Mouse (Mus musculus) MEL (cell line): ENCODE measurements around the gene Hsbp1. TPM values are rescaled to one million over a fixed set of nuclear protein-coding genes. Genes with fewer than 3 reads are reported as not detected.

ENCODE experiments used
- DNase-seq: peaks from one replicate; pipeline ENCODE4 v3.0.0; 2011; ENCODE audit warnings: low read depth, low spot score
- H3K27ac ChIP-seq: 2 replicates; pipeline ENCODE4 v1.5.1; 2012; ENCODE audit warnings: low read depth, mild to moderate bottlenecking, control low read depth, low read length, moderate library complexity; ENCODE audit not compliant: control insufficient read depth
- H3K27me3 ChIP-seq, 2 experiments: fragments of 150-350 bp in 1 of 2; sonication (generic) in 1 of 2; 2 replicates each; pipeline ENCODE4 v1.6.1; 2012; ENCODE audit warnings: low read length in 2 of 2, mild to moderate bottlenecking in 2 of 2, improper control_type of control experiment in 1 of 2, moderate library complexity in 1 of 2; ENCODE audit not compliant: insufficient read depth in 2 of 2, control insufficient read depth in 1 of 2
- H3K36me3 ChIP-seq, 2 experiments: 2 replicates each; pipeline ENCODE4 v1.6.1; 2012 to 2014; ENCODE audit warnings: low read length in 2 of 2, improper control_type of control experiment in 1 of 2, inconsistent platforms in 1 of 2, mild to moderate bottlenecking in 1 of 2; ENCODE audit not compliant: insufficient read depth in 2 of 2, control insufficient read depth in 1 of 2
- H3K4me1 ChIP-seq, 2 experiments: fragments of 150-350 bp in 1 of 2; sonication (generic) in 1 of 2; 2 replicates each; pipeline ENCODE4 v1.6.1; 2012; ENCODE audit warnings: low read length in 2 of 2, improper control_type of control experiment in 1 of 2, mild to moderate bottlenecking in 1 of 2; ENCODE audit not compliant: insufficient read depth in 2 of 2, control insufficient read depth in 1 of 2
- H3K4me3 ChIP-seq, 2 experiments: fragments of 150-350 bp in 1 of 2; sonication (generic) in 1 of 2; 2 replicates each; pipeline ENCODE4 v1.5.1; 2012; ENCODE audit warnings: low read depth in 2 of 2, low read length in 2 of 2, mild to moderate bottlenecking in 2 of 2, moderate library complexity in 2 of 2, control low read depth in 1 of 2, improper control_type of control experiment in 1 of 2; ENCODE audit not compliant: control insufficient read depth in 1 of 2, insufficient read depth in 1 of 2
- H3K79me2 ChIP-seq: 2 replicates; pipeline ENCODE4 v1.6.1; 2012; ENCODE audit warnings: mild to moderate bottlenecking, low read length, moderate library complexity; ENCODE audit not compliant: control insufficient read depth, poor library complexity, insufficient read depth
- H3K9ac ChIP-seq: 2 replicates; pipeline ENCODE4 v1.6.1; 2012; ENCODE audit warnings: low read depth, mild to moderate bottlenecking, control low read depth, low read length, moderate library complexity; ENCODE audit not compliant: control insufficient read depth, poor library complexity, severe bottlenecking
- H3K9me3 ChIP-seq: fragments of 150-350 bp; sonication (generic); replicated peaks from 2 replicates; pipeline ENCODE4 v1.6.1; 2012; ENCODE audit warnings: mild to moderate bottlenecking, low read length, improper control_type of control experiment, moderate library complexity; ENCODE audit not compliant: insufficient read depth
- BHLHE40 ChIP-seq: IDR thresholded peaks from 2 replicates; pipeline ENCODE4 v1.6.1; 2012; ENCODE audit warnings: low read depth, mild to moderate bottlenecking, inconsistent platforms, low read length, improper control_type of control experiment, borderline replicate concordance
- CHD1 ChIP-seq: IDR thresholded peaks from 2 replicates; pipeline ENCODE4 v1.6.1; 2012; ENCODE audit warnings: low read depth, mild to moderate bottlenecking, inconsistent platforms, low read length, improper control_type of control experiment
- CHD2 ChIP-seq: IDR thresholded peaks from 2 replicates; pipeline ENCODE4 v1.6.1; 2011; ENCODE audit warnings: low read length, improper control_type of control experiment
- CTCF ChIP-seq, 3 experiments: IDR thresholded peaks in 2 of 3; conservative IDR thresholded peaks in 1 of 3; 2 replicates each; pipeline ENCODE4 v1.5.1; 2011 to 2012; ENCODE audit warnings: low read length in 3 of 3, low read depth in 2 of 3, mild to moderate bottlenecking in 2 of 3, improper control_type of control experiment in 1 of 3, inconsistent platforms in 1 of 3, mixed read lengths in 1 of 3, moderate library complexity in 1 of 3; ENCODE audit not compliant: control insufficient read depth in 1 of 3, insufficient read depth in 1 of 3, poor library complexity in 1 of 3, severe bottlenecking in 1 of 3
- E2F4 ChIP-seq: IDR thresholded peaks from 2 replicates; pipeline ENCODE4 v1.6.1; 2011; ENCODE audit warnings: low read depth, low read length, improper control_type of control experiment, borderline replicate concordance
- ELF1 ChIP-seq: IDR thresholded peaks from 2 replicates; pipeline ENCODE4 v1.6.1; 2014; ENCODE audit warnings: low read depth, mild to moderate bottlenecking, inconsistent platforms, low read length, improper control_type of control experiment, moderate library complexity
- EP300 ChIP-seq, 2 experiments: IDR thresholded peaks; 2 replicates each; pipeline ENCODE4 v1.6.1; 2011; ENCODE audit warnings: improper control_type of control experiment in 2 of 2, low read length in 2 of 2, low read depth in 1 of 2, mild to moderate bottlenecking in 1 of 2
- ETS1 ChIP-seq: IDR thresholded peaks from 2 replicates; pipeline ENCODE4 v1.6.1; 2012; ENCODE audit warnings: low read depth, mild to moderate bottlenecking, inconsistent platforms, low read length, improper control_type of control experiment, moderate library complexity
- GATA1 ChIP-seq: IDR thresholded peaks from 2 replicates; pipeline ENCODE4 v1.6.1; 2011; ENCODE audit warnings: low read depth, low read length, improper control_type of control experiment
- HCFC1 ChIP-seq: IDR thresholded peaks from 2 replicates; pipeline ENCODE4 v1.6.1; 2012; ENCODE audit warnings: low read depth, mild to moderate bottlenecking, inconsistent platforms, low read length, improper control_type of control experiment, moderate library complexity
- JUND ChIP-seq: IDR thresholded peaks from 2 replicates; pipeline ENCODE4 v1.6.1; 2011; ENCODE audit warnings: low read depth, mild to moderate bottlenecking, improper control_type of control experiment, low read length
- KAT2A ChIP-seq: conservative IDR thresholded peaks from 2 replicates; pipeline ENCODE4 v1.6.1; 2012; ENCODE audit warnings: low read depth, low read length, improper control_type of control experiment, inconsistent platforms
- MAFK ChIP-seq: IDR thresholded peaks from 2 replicates; pipeline ENCODE4 v1.6.1; 2011; ENCODE audit warnings: low read depth, mild to moderate bottlenecking, low read length, improper control_type of control experiment, borderline replicate concordance
- MAX ChIP-seq: IDR thresholded peaks from 2 replicates; pipeline ENCODE4 v1.6.1; 2011; ENCODE audit warnings: low read length, improper control_type of control experiment
- MAZ ChIP-seq: IDR thresholded peaks from 2 replicates; pipeline ENCODE4 v1.6.1; 2012; ENCODE audit warnings: low read depth, mild to moderate bottlenecking, inconsistent platforms, low read length, improper control_type of control experiment
- MEF2A ChIP-seq: IDR thresholded peaks from 2 replicates; pipeline ENCODE4 v1.6.1; 2014; ENCODE audit warnings: low read depth, mild to moderate bottlenecking, inconsistent platforms, low read length, improper control_type of control experiment; ENCODE audit not compliant: poor library complexity, insufficient replicate concordance, severe bottlenecking; ENCODE audit errors: extremely low read depth
- MXI1 ChIP-seq: IDR thresholded peaks from 2 replicates; pipeline ENCODE4 v1.6.1; 2011; ENCODE audit warnings: mild to moderate bottlenecking, low read depth, low read length, improper control_type of control experiment
- MYC ChIP-seq: IDR thresholded peaks from 2 replicates; pipeline ENCODE4 v1.6.1; 2011; ENCODE audit warnings: low read depth, mild to moderate bottlenecking, low read length, improper control_type of control experiment, moderate library complexity
- NELFE ChIP-seq: IDR thresholded peaks from 2 replicates; pipeline ENCODE4 v1.6.1; 2011; ENCODE audit warnings: low read depth, low read length, improper control_type of control experiment
- NRF1 ChIP-seq: IDR thresholded peaks from 2 replicates; pipeline ENCODE4 v1.6.1; 2014; ENCODE audit warnings: low read depth, mild to moderate bottlenecking, inconsistent platforms, low read length, improper control_type of control experiment, moderate library complexity; ENCODE audit not compliant: poor library complexity, insufficient read depth, severe bottlenecking
- POLR2A ChIP-seq, 2 experiments: IDR thresholded peaks; 2 replicates each; pipeline ENCODE4 v1.6.1; 2011 to 2012; ENCODE audit warnings: low read length in 2 of 2, mild to moderate bottlenecking in 2 of 2, control low read depth in 1 of 2, improper control_type of control experiment in 1 of 2, low read depth in 1 of 2, moderate library complexity in 1 of 2; ENCODE audit not compliant: control insufficient read depth in 1 of 2, insufficient read depth in 1 of 2, poor library complexity in 1 of 2
- POLR2AphosphoS5 ChIP-seq: IDR thresholded peaks from 2 replicates; pipeline ENCODE4 v1.6.1; 2012; ENCODE audit warnings: low read depth, borderline replicate concordance, mild to moderate bottlenecking, inconsistent platforms, low read length, moderate library complexity, mixed read lengths
- RAD21 ChIP-seq: IDR thresholded peaks from 2 replicates; pipeline ENCODE4 v1.6.1; 2011; ENCODE audit warnings: mild to moderate bottlenecking, low read depth, low read length, improper control_type of control experiment
- RCOR1 ChIP-seq: IDR thresholded peaks from 2 replicates; pipeline ENCODE4 v1.6.1; 2012; ENCODE audit warnings: low read depth, mild to moderate bottlenecking, inconsistent platforms, low read length, improper control_type of control experiment
- SIN3A ChIP-seq: IDR thresholded peaks from 2 replicates; pipeline ENCODE4 v1.6.1; 2012; ENCODE audit warnings: low read length, improper control_type of control experiment, inconsistent platforms
- SMC3 ChIP-seq: IDR thresholded peaks from 2 replicates; pipeline ENCODE4 v1.6.1; 2011; ENCODE audit warnings: low read depth, low read length, improper control_type of control experiment
- TAL1 ChIP-seq: IDR thresholded peaks from 2 replicates; pipeline ENCODE4 v1.6.1; 2012; ENCODE audit warnings: mild to moderate bottlenecking, inconsistent platforms, low read length, moderate library complexity, mixed read lengths
- TCF12 ChIP-seq: IDR thresholded peaks from 2 replicates; pipeline ENCODE4 v1.6.1; 2014; ENCODE audit warnings: low read depth, mild to moderate bottlenecking, inconsistent platforms, low read length, improper control_type of control experiment, moderate library complexity
- UBTF ChIP-seq: IDR thresholded peaks from 2 replicates; pipeline ENCODE4 v1.6.1; 2012; ENCODE audit warnings: low read depth, mild to moderate bottlenecking, inconsistent platforms, low read length, improper control_type of control experiment, moderate library complexity, borderline replicate concordance; ENCODE audit not compliant: insufficient read depth
- USF2 ChIP-seq, 2 experiments: IDR thresholded peaks; 2 replicates each; pipeline ENCODE4 v1.6.1; 2011 to 2012; ENCODE audit warnings: improper control_type of control experiment in 2 of 2, low read length in 2 of 2, borderline replicate concordance in 1 of 2, inconsistent platforms in 1 of 2, low read depth in 1 of 2, mild to moderate bottlenecking in 1 of 2; ENCODE audit not compliant: insufficient read depth in 1 of 2
- ZC3H11A ChIP-seq: IDR thresholded peaks from 2 replicates; pipeline ENCODE4 v1.6.1; 2012; ENCODE audit warnings: low read depth, mild to moderate bottlenecking, inconsistent platforms, low read length, improper control_type of control experiment
- ZKSCAN1 ChIP-seq: IDR thresholded peaks from 2 replicates; pipeline ENCODE4 v1.6.1; 2012; ENCODE audit warnings: low read depth, mild to moderate bottlenecking, inconsistent platforms, low read length, improper control_type of control experiment, moderate library complexity
- polyA plus RNA-seq, 2 experiments: library from polyadenylated mRNA; stranded (reverse) in 1 of 2; unstranded in 1 of 2; fragments of >175 nt in 1 of 2; fragments of >200 nt in 1 of 2; gene quantifications; 2 replicates each; pipeline versions ENCODE4 v1.2.1 to v1.2.4; 2012; ENCODE audit warnings: low replicate concordance in 2 of 2, low read depth in 1 of 2; ENCODE audit not compliant: insufficient read length in 2 of 2, insufficient read depth in 1 of 2, missing spikeins in 1 of 2
- total RNA-seq: library from RNA; depleted of rRNA; stranded (reverse); fragments of 300-350 nt; gene quantifications from 2 replicates; pipeline ENCODE4 v1.2.3, GENCODE M21; 2012

Hsbp1 gene
- total and polyA plus RNA-seq, 3 experiments, result 109 to 128 TPM; not detected in 1

- no peaks in the 10 kb centered on the region for H3K27me3 ChIP-seq
Observed at GRCm38 (mm10) chr8:119351647-119352046, 7.4 kb downstream of the Hsbp1 start.

GRCm38 (mm10) chr8:119352977-119353658 is 8.8 kb downstream of the Hsbp1 start:
- peak overlapping the region; percentile 29 to 43 for H3K4me3 ChIP-seq
- peak overlapping the region; percentile 75 for H3K27ac ChIP-seq
- TF ChIP-seq JUND (no peak), RAD21 (no peak), NELFE (peak; percentile 34; the same call in 1 of the 2 replicates), ZKSCAN1 (no peak), POLR2A (IDR thresholded peaks at IDR 0.05; ENCODE audit: control insufficient read depth in 1 of 2, insufficient read depth in 1 of 2, low read depth in 1 of 2, low read length in 2 of 2, poor library complexity in 1 of 2) (peak in 1 of 2 experiments; percentile 61; a peak in 2 of 4 replicates), MEF2A (no peak), UBTF (no peak), KAT2A (no peak), CHD2 (no peak), USF2 (IDR thresholded peaks at IDR 0.05; ENCODE audit: borderline replicate concordance in 1 of 2, insufficient read depth in 1 of 2, low read depth in 1 of 2, low read length in 2 of 2) (no peak), SMC3 (no peak), POLR2AphosphoS5 (no peak), CTCF (IDR thresholded peaks at IDR 0.05 in 2 of 3, conservative IDR thresholded peaks at IDR 0.05 in 1 of 3; ENCODE audit: control insufficient read depth in 1 of 3, insufficient read depth in 1 of 3, low read depth in 2 of 3, low read length in 3 of 3, poor library complexity in 1 of 3, severe bottlenecking in 1 of 3) (no peak), MAZ (peak; percentile 73; the same call in 1 of the 2 replicates), EP300 (IDR thresholded peaks at IDR 0.05; ENCODE audit: low read depth in 1 of 2, low read length in 2 of 2) (peak; percentile 64 to 81), TAL1 (peak; percentile 70), MAX (peak; percentile 88), MYC (peak; percentile 90), MAFK (no peak), NRF1 (no peak), ELF1 (no peak), ZC3H11A (no peak), GATA1 (peak; percentile 90), CHD1 (no peak)

More at GRCm38 (mm10) chr8:119351647-119352046, 7.4 kb downstream of the Hsbp1 start:
- Histone ChIP-seq H3K9ac (no peak overlapping the region), H3K79me2 (peaks cover 1% of the 10 kb centered on the region; the same call in 1 of the 2 replicates), H3K9me3 (no peaks in the 10 kb centered on the region), H3K4me1 (peaks cover 6 to 21% of the 10 kb centered on the region in 2 experiments), H3K4me3 (no peak overlapping the region), H3K36me3 (peaks cover 7 to 14% of the 10 kb centered on the region in 2 experiments), H3K27ac (no peak overlapping the region)
- no peak for TF ChIP-seq TCF12
- no peak for TF ChIP-seq HCFC1
- TF ChIP-seq CHD1, result no peak
- no peak for TF ChIP-seq BHLHE40
- TF ChIP-seq ETS1, result no peak
- TF ChIP-seq JUND, result no peak
- no peak for TF ChIP-seq MEF2A
- TF ChIP-seq RAD21, result no peak
- no peak for TF ChIP-seq SMC3
- no peak for TF ChIP-seq MYC
- no peak for TF ChIP-seq E2F4
- no peak for TF ChIP-seq RCOR1
- TF ChIP-seq MXI1, result no peak
- no peak for TF ChIP-seq CTCF (IDR thresholded peaks at IDR 0.05 in 2 of 3, conservative IDR thresholded peaks at IDR 0.05 in 1 of 3; ENCODE audit: control insufficient read depth in 1 of 3, insufficient read depth in 1 of 3, low read depth in 2 of 3, low read length in 3 of 3, poor library complexity in 1 of 3, severe bottlenecking in 1 of 3)
- no peak for TF ChIP-seq SIN3A
- TF ChIP-seq ELF1, result no peak
- DNase-seq, result no peak

More at GRCm38 (mm10) chr8:119352977-119353658, 8.8 kb downstream of the Hsbp1 start:
- Histone ChIP-seq H3K9ac (peak overlapping the region; percentile 56), H3K9me3 (no peaks in the 10 kb centered on the region), H3K79me2 (no peaks in the 10 kb centered on the region), H3K27me3 (no peaks in the 10 kb centered on the region), H3K36me3 (peaks cover 3% of the 10 kb centered on the region in 2 experiments; a peak in 3 of 4 replicates), H3K4me1 (peaks cover 0 to 13% of the 10 kb centered on the region in 2 experiments; a peak in 2 of 4 replicates)
- DNase-seq, result peak; percentile 84
